Mouse (Mus musculus) brain, embryonic 14.5 days (tissue): Measurements from ENCODE around the gene Jazf1.

Experiments used
- CTCF ChIP-seq: fragments of 200-500 bp; IDR thresholded peaks from 2 replicates; pipeline ENCODE4 v1.5.1; 2012; ENCODE audit warnings: inconsistent platforms, mild to moderate bottlenecking, moderate library complexity, borderline replicate concordance; ENCODE audit not compliant: insufficient read depth, insufficient read length; ENCODE audit errors: extremely low read depth
- POLR2A ChIP-seq: fragments of 200-500 bp; IDR thresholded peaks from 2 replicates; pipeline ENCODE4 v1.6.1; 2012; ENCODE audit warnings: mild to moderate bottlenecking, inconsistent platforms, borderline replicate concordance; ENCODE audit not compliant: poor library complexity, insufficient read depth, insufficient read length, severe bottlenecking; ENCODE audit errors: extremely low read depth

DNA sequence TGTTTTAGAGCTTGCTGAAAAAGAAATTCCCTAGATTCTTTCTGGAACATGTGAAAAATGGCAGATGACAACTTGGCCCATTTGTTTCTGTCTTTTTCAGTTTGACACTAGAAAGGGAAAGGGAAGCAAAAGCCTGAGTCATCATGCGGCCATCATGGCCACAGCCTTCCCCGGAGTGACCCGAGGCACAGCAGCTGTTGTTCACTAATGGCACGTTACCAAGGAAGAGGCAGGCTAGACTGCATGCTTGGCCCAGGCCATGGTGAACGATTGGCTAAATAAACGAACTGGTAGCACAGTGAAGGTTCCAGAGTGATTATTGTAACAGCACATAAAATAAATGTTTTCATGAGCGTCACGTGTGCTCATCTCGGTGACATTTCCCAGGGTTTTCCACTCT is 114.0 kb downstream of the Jazf1 start:
- TF ChIP-seq CTCF (no peak), POLR2A (no peak)
